Mouse (Mus musculus): ENCODE results near the gene Basp1.

DNA sequence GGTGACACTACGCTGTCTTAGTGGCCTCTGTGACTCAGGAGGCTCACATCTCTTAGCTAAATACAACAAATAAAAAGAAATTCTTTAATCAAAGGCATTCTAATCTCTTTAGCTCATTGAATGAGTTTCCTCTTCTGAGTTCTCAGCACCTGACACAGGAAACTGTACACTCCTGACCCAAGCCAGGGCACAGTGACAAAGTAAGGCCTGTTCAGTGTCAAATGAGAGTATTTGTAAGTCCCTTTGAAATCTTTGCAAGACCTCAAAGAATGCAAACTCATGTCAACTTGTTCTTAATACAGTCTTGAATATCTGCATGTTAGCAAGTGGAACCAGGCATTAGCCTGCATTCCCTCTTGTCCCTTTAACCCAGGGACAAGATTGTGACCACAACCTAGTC, 18.8 kb upstream of the Basp1 start:
- no peak for TF ChIP-seq CTCF (IDR thresholded peaks at IDR 0.05; ENCODE audit: borderline replicate concordance, control insufficient read depth, extremely low read depth, insufficient read depth, low read length, poor library complexity)
- no peak for TF ChIP-seq POLR2A (IDR thresholded peaks at IDR 0.05; ENCODE audit: control insufficient read depth, extremely low read depth, insufficient read depth, low read length, poor library complexity)
